Mouse (Mus musculus) neural tube, postnatal 0 days (tissue): ENCODE measurements around the gene Kalrn. TPM values are rescaled to one million over a fixed set of nuclear protein-coding genes. Genes with fewer than 3 reads are reported as not detected.

Experiments used
- polyA plus RNA-seq: library from polyadenylated mRNA; unstranded; fragments of >200 nt; fragmentation: Nextera tagmentation; extraction: Ambion mirVana; gene quantifications from 2 replicates; pipeline ENCODE4 v1.2.1, GENCODE M21; 2015

Kalrn gene
- polyA plus RNA-seq = 12.6 and 15.6 TPM in 2 replicates

GRCm38 (mm10) chr16:34573151-34573802 is at the start of gene Kalrn:
TSS of gene Kalrn (minus strand) at chr16:34573532.

GRCm38 (mm10) chr16:33966538-33967282 is 606.6 kb downstream of the Kalrn start, which contains the start of gene Umps:
TSS of gene Umps (minus strand) at chr16:33967038.

Other genes with a start within 250 kb of the Kalrn start
- 0.30 TPM in 1 of 2 replicates, not detected in the other for gene Ropn1, start 76.4 kb upstream of the Kalrn start, polyA plus RNA-seq
- gene Ccdc14, start 117.1 kb upstream of the Kalrn start, polyA plus RNA-seq = 2.1 and 2.5 TPM in 2 replicates
- 3.5 and 4.0 TPM in 2 replicates for gene Mylk, start 171.7 kb upstream of the Kalrn start, polyA plus RNA-seq